Mouse (Mus musculus) natural killer cell, adult 2 months (primary cell): Measurements from ENCODE around the gene Olfr669.
"Not testable (repeated sequence)": the region's sequence is repeated elsewhere in the genome, so short reads cannot be mapped to it uniquely, and the experiment has no call there.

ENCODE experiments used
- DNase-seq, 2 experiments: peaks; one replicate each; pipeline ENCODE4 v3.0.0; 2022; ENCODE audit warnings: low spot score in 2 of 2

The Olfr669 gene

DNA sequence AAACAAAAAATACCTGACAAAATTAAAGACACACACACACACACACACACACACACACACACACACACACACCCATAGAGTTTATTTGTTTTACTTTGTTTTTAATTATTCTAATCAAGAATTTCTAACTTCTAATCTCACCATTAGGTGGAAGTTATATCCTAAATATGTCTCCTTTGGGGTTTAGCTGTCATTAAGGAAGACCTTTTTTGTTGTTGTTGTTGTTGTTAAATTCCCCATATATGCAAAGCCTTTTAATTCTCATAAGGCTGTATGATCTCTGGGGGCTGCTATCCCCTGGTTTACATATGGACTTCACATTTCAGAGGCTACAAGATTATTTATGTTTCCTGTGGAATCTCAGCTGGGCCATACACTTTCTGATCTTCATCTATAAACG is at the start of gene Olfr669:
Olfr669 (plus strand) TSS at position 301 of the 400 bp plus-strand sequence.
- DNase-seq, result no peak

DNA sequence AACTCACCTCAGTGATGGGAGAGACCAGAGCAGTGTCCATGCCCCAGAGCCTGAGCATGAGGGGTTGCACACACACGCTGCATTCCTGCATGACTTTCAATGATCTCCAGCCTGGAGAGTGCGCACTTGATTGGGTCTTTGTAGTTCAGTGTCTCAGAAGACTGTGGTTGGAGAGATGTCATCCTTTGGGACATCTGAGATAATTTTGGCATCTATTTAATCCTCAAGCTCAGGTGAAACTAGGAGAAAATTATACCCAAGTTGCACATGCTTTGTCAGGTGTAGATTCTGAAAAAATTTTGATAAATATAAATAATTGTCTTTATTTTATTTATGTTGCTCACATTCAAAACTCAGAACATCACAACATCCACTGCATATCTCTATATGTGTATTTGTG is 38.2 kb upstream of the Olfr669 start, which contains the start of gene Olfr666:
Olfr666 (minus strand) TSS at position 101 of the 400 bp plus-strand sequence.
- DNase-seq, result no peak

DNA sequence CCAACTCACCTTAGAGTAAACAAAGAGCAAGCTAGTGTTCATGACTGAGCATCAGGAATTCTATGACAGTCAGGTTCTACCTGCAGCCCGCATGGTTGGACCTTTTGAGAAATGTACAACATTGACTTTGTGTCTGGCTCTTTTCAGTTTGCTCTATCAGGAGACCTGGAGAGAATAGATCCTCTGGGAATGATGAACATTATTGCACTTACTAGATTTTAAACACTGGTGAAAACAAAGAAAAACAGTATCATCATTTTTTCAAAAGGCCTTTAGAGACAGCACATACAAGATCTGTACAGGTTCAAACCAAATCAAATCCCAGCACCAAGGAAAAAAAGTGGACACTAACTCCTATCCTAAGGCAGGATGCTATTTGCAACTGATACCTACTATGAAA is 12.7 kb upstream of the Olfr669 start, which contains the start of gene Olfr667:
Olfr667 (minus strand) TSS at position 101 of the 400 bp plus-strand sequence.
- DNase-seq, result no peak

DNA sequence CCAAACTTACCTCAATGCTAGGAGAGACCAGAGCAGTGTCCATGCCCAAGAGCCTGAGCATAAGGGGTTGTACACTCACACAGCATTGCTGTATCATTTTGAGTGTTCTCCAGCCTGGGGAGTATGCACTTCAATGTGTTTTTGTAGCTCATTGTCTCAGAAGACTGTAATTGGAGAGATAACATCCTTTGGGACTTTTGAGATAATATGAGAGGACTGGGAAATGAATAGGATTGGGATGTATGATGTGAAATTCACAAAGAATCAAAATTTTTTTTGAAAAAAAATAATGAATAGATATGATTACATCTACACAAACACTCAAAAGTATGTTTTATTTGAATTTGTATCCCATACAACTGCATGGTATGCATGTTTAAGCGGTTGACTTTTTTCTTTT is 6.1 kb upstream of the Olfr669 start, which contains the start of gene Olfr668:
Olfr668 (minus strand) TSS at position 101 of the 400 bp plus-strand sequence.
- no peak for DNase-seq

GRCm38 (mm10) chr7:104950234-104950633 is 16.2 kb downstream of the Olfr669 start:
- DNase-seq, result not testable (repeated sequence)

DNA sequence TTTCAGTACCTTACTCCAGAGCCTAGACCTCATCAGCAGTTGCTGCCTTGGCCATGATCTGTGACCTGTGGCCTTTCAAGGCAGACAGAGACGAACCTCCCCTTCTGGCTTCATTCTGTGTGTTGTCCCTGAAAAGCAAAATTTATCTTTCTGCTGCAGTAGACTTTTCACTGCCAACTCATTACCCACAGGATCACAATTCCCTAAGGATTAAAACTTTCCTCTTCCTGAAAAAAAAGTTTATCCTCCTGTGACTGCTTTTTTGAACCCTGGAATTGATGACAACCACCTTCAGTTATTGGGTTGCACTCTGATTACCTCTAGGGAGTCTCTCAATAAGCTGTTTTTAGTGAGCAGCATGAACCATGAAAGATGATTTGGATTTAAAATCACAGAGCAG is 28.5 kb downstream of the Olfr669 start, which contains the start of gene Olfr670:
Olfr670 (minus strand) TSS at position 101 of the 400 bp plus-strand sequence.
- DNase-seq, result no peak

GRCm38 (mm10) chr7:104972507-104972906 is 38.5 kb downstream of the Olfr669 start:
- DNase-seq, result not testable (repeated sequence)

- DNase-seq, result no peak
Observed at GRCm38 (mm10) chr7:104979026-104979425, 45.0 kb downstream of the Olfr669 start, which contains the start of gene Olfr671. Gene Olfr671, minus strand, starts transcription at chr7:104979126.
